Mouse (Mus musculus): ENCODE results near the gene Haus7. TPM values are rescaled to one million over a fixed set of nuclear protein-coding genes. Genes with fewer than 3 reads are reported as not detected.

The Haus7 gene
- polyA plus RNA-seq, 1 experiment, result 0.72 TPM

DNA sequence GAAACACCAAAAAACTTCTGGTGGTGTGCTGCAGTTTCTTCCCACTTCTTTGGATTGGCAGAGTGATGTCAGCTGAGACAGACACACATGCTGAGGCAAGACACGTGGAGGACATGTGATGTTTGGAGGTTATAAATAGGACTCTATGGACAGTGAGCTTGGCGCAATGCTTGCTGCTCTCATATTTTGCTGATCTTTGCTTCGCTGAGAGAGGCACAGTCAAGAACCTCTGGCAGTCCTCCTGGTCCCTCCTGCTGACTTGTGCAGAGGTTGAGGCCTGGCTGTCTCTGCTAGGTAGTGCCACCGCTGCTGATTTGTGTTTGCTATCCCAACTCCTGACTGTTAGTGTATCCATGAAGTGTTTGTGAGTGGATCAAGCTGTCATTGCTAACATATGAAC is 67.4 kb downstream of the Haus7 start:
- Histone ChIP-seq H3K4me1 (ENCODE audit: control insufficient read depth) (no peaks in the 10 kb centered on the region), H3K4me3 (replicated peaks) (no peak overlapping the region), H3K9me3 (ENCODE audit: control insufficient read depth, low read length) (no peaks in the 10 kb centered on the region), H3K36me3 (ENCODE audit: control insufficient read depth) (no peaks in the 10 kb centered on the region), H3K27me3 (ENCODE audit: control insufficient read depth) (peaks cover 2% of the 10 kb centered on the region)
- no peak for TF ChIP-seq TAL1 (IDR thresholded peaks at IDR 0.05; ENCODE audit: low read length)
- no peak for TF ChIP-seq GATA1 (IDR thresholded peaks at IDR 0.05; ENCODE audit: low read length)

Other genes with a start within 250 kb of the Haus7 start
- not detected in 2 replicates for gene Xlr4b, start 244.7 kb downstream of the Haus7 start, polyA plus RNA-seq (2012)
- gene F8a, start 230.8 kb downstream of the Haus7 start, polyA plus RNA-seq (2012), result 0.45 and 0.53 TPM in 2 replicates
- 0.19 TPM in 1 of 2 replicates, not detected in the other for gene Xlr4c, start 215.9 kb downstream of the Haus7 start, polyA plus RNA-seq (2012)
- not detected in 2 replicates for gene Xlr3c, start 193.7 kb downstream of the Haus7 start, polyA plus RNA-seq (2012)
- not detected in 2 replicates for gene Xlr5a, start 166.1 kb downstream of the Haus7 start, polyA plus RNA-seq (2012)
- not detected in 2 replicates for gene Xlr5c, start 166.1 kb downstream of the Haus7 start, polyA plus RNA-seq (2012)
- gene Gm45015, start 122.2 kb downstream of the Haus7 start, polyA plus RNA-seq (2012), result not detected in 2 replicates
- 0.01 and 0.02 TPM in 2 replicates for gene Zfp275, start 116.4 kb downstream of the Haus7 start, polyA plus RNA-seq (2012)
- not detected in 2 replicates for gene Gm18336, start 60.3 kb downstream of the Haus7 start, polyA plus RNA-seq (2012)
- not detected in 2 replicates for gene Zfp92, start 47.9 kb downstream of the Haus7 start, polyA plus RNA-seq (2012)
- not detected in 2 replicates for gene Trex2, start 23.7 kb downstream of the Haus7 start, polyA plus RNA-seq (2012)
- 0.01 and 0.04 TPM in 2 replicates for gene Bgn, start 24.6 kb upstream of the Haus7 start, polyA plus RNA-seq (2012)
- gene Atp2b3, start 44.0 kb upstream of the Haus7 start, polyA plus RNA-seq (2012), result not detected in 2 replicates
- 0.10 TPM in 2 replicates for gene Dusp9, start 180.4 kb upstream of the Haus7 start, polyA plus RNA-seq (2012)
- not detected in 2 replicates for gene Pnck, start 201.1 kb upstream of the Haus7 start, polyA plus RNA-seq (2012)
- gene Slc6a8, start 214.1 kb upstream of the Haus7 start, polyA plus RNA-seq (2012), result not detected in 2 replicates